Mouse (Mus musculus) forebrain, embryonic 12.5 days (tissue): ENCODE data around the gene Pdgfd. TPM values are rescaled to one million over a fixed set of nuclear protein-coding genes. Genes with fewer than 3 reads are reported as not detected.
A peak's percentile ranks its signal among the peaks of the same experiment; 100 is the strongest.
"Not testable (repeated sequence)": the region's sequence is repeated elsewhere in the genome, so short reads cannot be mapped to it uniquely, and the experiment has no call there.

Source experiments
- ATAC-seq: fragments of 200-750 bp; cut with Nextera tagmentation; 2 replicates; pipeline ENCODE4 v1.8.0; 2017; ENCODE audit warnings: moderate TSS enrichment; ENCODE audit not compliant: low FRiP score
- H3K27ac ChIP-seq: fragments of 300-500 bp; sonication (generic); 2 replicates; pipeline ENCODE4 v1.5.1; 2016; ENCODE audit warnings: mild to moderate bottlenecking
- H3K27me3 ChIP-seq: fragments of 300-500 bp; sonication (generic); 2 replicates; pipeline ENCODE4 v1.6.1; 2016; ENCODE audit warnings: mild to moderate bottlenecking
- H3K36me3 ChIP-seq: fragments of 300-500 bp; sonication (generic); replicated peaks from 2 replicates; pipeline ENCODE4 v1.6.1; 2016; ENCODE audit warnings: mild to moderate bottlenecking
- H3K4me1 ChIP-seq: fragments of 300-500 bp; sonication (generic); 2 replicates; pipeline ENCODE4 v1.6.1; 2016
- H3K4me2 ChIP-seq: fragments of 300-500 bp; sonication (generic); 2 replicates; pipeline ENCODE4 v1.6.1; 2016; ENCODE audit warnings: mild to moderate bottlenecking, moderate library complexity
- H3K4me3 ChIP-seq: fragments of 300-500 bp; sonication (generic); replicated peaks from 2 replicates; pipeline ENCODE4 v1.5.1; 2016; ENCODE audit warnings: mild to moderate bottlenecking
- H3K9ac ChIP-seq: fragments of 300-500 bp; sonication (generic); 2 replicates; pipeline ENCODE4 v1.6.1; 2016; ENCODE audit warnings: mild to moderate bottlenecking
- H3K9me3 ChIP-seq: fragments of 300-500 bp; sonication (generic); 2 replicates; pipeline ENCODE4 v1.6.1; 2016
- WGBS: fragments of 180-500 bp; shearing (Covaris S2); methylation state at CpG from one replicate; pipeline ENCODE4 v1.1.7; 2016; 5-methylcytosine and 5-hydroxymethylcytosine counted together
- polyA plus RNA-seq: library from polyadenylated mRNA; unstranded; fragments of >200 nt; fragmentation: Nextera tagmentation; extraction: Ambion mirVana; gene quantifications from 2 replicates; pipeline ENCODE4 v1.2.1, GENCODE M21; 2016

Gene Pdgfd
- 2.1 and 2.9 TPM in 2 replicates for polyA plus RNA-seq

- Histone ChIP-seq H3K4me2 (peak within 1 kb of the TSS; percentile 75), H3K4me1 (peaks cover 5% of the 10 kb centered on the region; the same call in 1 of the 2 replicates), H3K4me3 (peak within 1 kb of the TSS; percentile 44), H3K27me3 (no peaks in the 10 kb centered on the region), H3K27ac (no peak within 1 kb of the TSS), H3K9me3 (no peaks in the 10 kb centered on the region), H3K9ac (peak within 1 kb of the TSS; percentile 22; the same call in 1 of the 2 replicates), H3K36me3 (no peaks in the 10 kb centered on the region)
- 2% methylated on average over 32 of the region's 32 CpGs for WGBS
- ATAC-seq: peak; percentile 94
Measured at GRCm38 (mm10) chr9:6168391-6169037, at the start of gene Pdgfd. TSS of gene Pdgfd (plus strand) at chr9:6168584.

- WGBS: 53% methylated on average over 3 of the region's 3 CpGs
- Histone ChIP-seq H3K4me1 (peaks cover 5% of the 10 kb centered on the region; the same call in 1 of the 2 replicates), H3K27ac (no peak overlapping the region), H3K27me3 (no peaks in the 10 kb centered on the region), H3K9ac (peak overlapping the region; percentile 22; the same call in 1 of the 2 replicates), H3K9me3 (no peaks in the 10 kb centered on the region), H3K4me3 (peak overlapping the region; percentile 44), H3K36me3 (no peaks in the 10 kb centered on the region), H3K4me2 (peak overlapping the region; percentile 75)
- peak; percentile 55 for ATAC-seq
Measured at GRCm38 (mm10) chr9:6169038-6169431, 651 bp downstream of the Pdgfd start.

- no peaks in the 10 kb centered on the region for H3K36me3 ChIP-seq
- H3K9ac ChIP-seq: no peak overlapping the region
- H3K27ac ChIP-seq: no peak overlapping the region
- no peaks in the 10 kb centered on the region for H3K9me3 ChIP-seq
- no peaks in the 10 kb centered on the region for H3K27me3 ChIP-seq
- ATAC-seq: no peak
- H3K4me3 ChIP-seq: no peak overlapping the region
- peaks cover 5% of the 10 kb centered on the region; the same call in 1 of the 2 replicates for H3K4me1 ChIP-seq
- H3K4me2 ChIP-seq: no peak overlapping the region
- WGBS: 90% methylated on average over 9 of the region's 9 CpGs
Measured at GRCm38 (mm10) chr9:6170962-6171361, 2.6 kb downstream of the Pdgfd start.

DNA sequence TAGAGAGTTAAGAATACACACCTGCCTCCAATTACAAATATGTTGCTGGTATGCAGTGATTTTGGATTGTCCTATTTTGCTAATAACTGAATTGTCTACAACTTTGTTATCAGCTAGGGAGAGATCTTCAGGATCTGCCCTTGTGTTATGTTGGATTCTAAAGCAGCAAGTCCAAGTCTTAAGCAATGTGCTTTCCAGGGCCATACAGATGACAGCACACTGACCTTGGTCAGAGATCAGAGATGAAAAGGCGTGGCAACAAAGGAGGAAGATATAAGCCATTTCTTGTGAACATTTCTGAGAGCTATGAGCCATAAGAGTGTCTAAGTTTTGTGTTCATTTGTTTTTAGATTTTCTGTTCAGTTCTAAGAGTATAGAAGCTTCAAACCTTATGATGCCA, 4.9 kb downstream of the Pdgfd start:
- 78% methylated on average over 1 of the region's 1 CpGs for WGBS
- no peak for ATAC-seq
- Histone ChIP-seq H3K36me3 (no peaks in the 10 kb centered on the region), H3K27ac (no peak overlapping the region), H3K9me3 (no peaks in the 10 kb centered on the region), H3K4me3 (no peak overlapping the region), H3K9ac (no peak overlapping the region), H3K4me1 (peaks cover 5% of the 10 kb centered on the region; the same call in 1 of the 2 replicates), H3K27me3 (no peaks in the 10 kb centered on the region), H3K4me2 (no peak overlapping the region)

GRCm38 (mm10) chr9:6175731-6176130, 7.3 kb downstream of the Pdgfd start:
- no peaks in the 10 kb centered on the region for H3K27me3 ChIP-seq
- no peaks in the 10 kb centered on the region for H3K9me3 ChIP-seq
- H3K27ac ChIP-seq: no peak overlapping the region
- 87% methylated on average over 4 of the region's 4 CpGs for WGBS
- no peak for ATAC-seq
- H3K4me3 ChIP-seq: no peak overlapping the region
- no peaks in the 10 kb centered on the region for H3K4me1 ChIP-seq
- H3K9ac ChIP-seq: no peak overlapping the region
- no peak overlapping the region for H3K4me2 ChIP-seq
- H3K36me3 ChIP-seq: no peaks in the 10 kb centered on the region

GRCm38 (mm10) chr9:6182307-6182923, 14.0 kb downstream of the Pdgfd start:
- no peaks in the 10 kb centered on the region for H3K27me3 ChIP-seq
- 88% methylated on average over 3 of the region's 3 CpGs for WGBS
- H3K4me3 ChIP-seq: no peak overlapping the region
- no peaks in the 10 kb centered on the region for H3K4me1 ChIP-seq
- no peaks in the 10 kb centered on the region for H3K9me3 ChIP-seq
- H3K9ac ChIP-seq: no peak overlapping the region
- ATAC-seq: no peak
- no peak overlapping the region for H3K27ac ChIP-seq
- no peak overlapping the region for H3K4me2 ChIP-seq
- H3K36me3 ChIP-seq: no peaks in the 10 kb centered on the region

DNA sequence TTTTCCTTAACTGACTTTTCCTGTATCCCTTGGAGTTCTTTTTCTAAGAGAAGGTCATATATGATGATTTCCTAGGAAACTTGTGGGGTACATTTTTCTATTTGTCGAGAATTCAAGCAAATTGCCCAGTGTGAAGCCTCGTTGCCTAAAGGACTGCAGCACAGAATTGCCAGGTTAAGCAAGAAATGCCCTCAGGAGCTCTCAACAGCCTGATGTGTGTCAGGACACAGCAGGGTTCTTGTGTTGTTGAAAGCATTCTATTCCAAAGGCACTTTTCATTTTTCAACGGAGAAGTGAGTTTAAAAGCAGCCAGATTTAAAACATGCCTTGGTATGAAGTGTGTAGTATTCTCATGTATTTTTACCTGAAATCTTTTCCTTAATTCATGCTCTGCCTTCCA, 19.6 kb downstream of the Pdgfd start:
- Histone ChIP-seq H3K36me3 (no peaks in the 10 kb centered on the region), H3K27me3 (no peaks in the 10 kb centered on the region), H3K9ac (no peak overlapping the region), H3K4me1 (no peaks in the 10 kb centered on the region), H3K9me3 (no peaks in the 10 kb centered on the region), H3K27ac (no peak overlapping the region), H3K4me3 (no peak overlapping the region), H3K4me2 (no peak overlapping the region)
- ATAC-seq: no peak
- WGBS: 6% methylated on average over 3 of the region's 3 CpGs

DNA sequence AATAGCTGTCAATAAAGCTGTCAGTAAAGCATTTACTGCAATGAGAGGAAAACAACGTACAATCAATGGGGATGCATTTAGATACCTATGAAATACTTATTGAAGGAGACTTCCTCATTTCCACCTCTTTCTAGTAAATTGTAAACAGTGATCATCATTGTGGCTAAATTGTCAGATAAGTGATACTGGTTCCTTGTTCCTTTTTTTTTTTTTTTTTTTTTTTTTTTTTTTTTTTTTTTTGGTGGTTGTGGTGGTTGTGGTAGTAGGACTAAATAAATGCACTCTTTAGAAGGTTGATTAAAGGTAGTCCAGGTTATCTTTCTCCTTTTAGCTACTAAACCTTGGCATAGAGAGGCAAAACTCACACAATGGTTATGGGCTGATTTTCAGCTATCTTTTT, 25.0 kb downstream of the Pdgfd start:
- H3K9ac ChIP-seq: no peak overlapping the region
- WGBS: 32% methylated on average over 1 of the region's 1 CpGs
- H3K27me3 ChIP-seq: no peaks in the 10 kb centered on the region
- H3K9me3 ChIP-seq: no peaks in the 10 kb centered on the region
- ATAC-seq: no peak
- H3K36me3 ChIP-seq: no peaks in the 10 kb centered on the region
- no peak overlapping the region for H3K4me2 ChIP-seq
- no peak overlapping the region for H3K27ac ChIP-seq
- no peaks in the 10 kb centered on the region for H3K4me1 ChIP-seq
- H3K4me3 ChIP-seq: no peak overlapping the region

- Histone ChIP-seq H3K27me3 (no peaks in the 10 kb centered on the region), H3K9me3 (no peaks in the 10 kb centered on the region), H3K4me2 (no peak overlapping the region), H3K36me3 (no peaks in the 10 kb centered on the region), H3K4me3 (no peak overlapping the region), H3K4me1 (no peaks in the 10 kb centered on the region), H3K27ac (no peak overlapping the region), H3K9ac (no peak overlapping the region)
- WGBS: 72% methylated on average over 5 of the region's 5 CpGs
- ATAC-seq: no peak
Measured at GRCm38 (mm10) chr9:6212862-6213261, 44.5 kb downstream of the Pdgfd start.

GRCm38 (mm10) chr9:6217505-6217904, 49.1 kb downstream of the Pdgfd start:
- Histone ChIP-seq H3K4me3 (no peak overlapping the region), H3K4me2 (no peak overlapping the region), H3K4me1 (no peaks in the 10 kb centered on the region), H3K27ac (no peak overlapping the region), H3K9me3 (no peaks in the 10 kb centered on the region), H3K36me3 (no peaks in the 10 kb centered on the region), H3K9ac (no peak overlapping the region), H3K27me3 (no peaks in the 10 kb centered on the region)
- WGBS: 64% methylated on average over 1 of the region's 1 CpGs
- no peak for ATAC-seq

DNA sequence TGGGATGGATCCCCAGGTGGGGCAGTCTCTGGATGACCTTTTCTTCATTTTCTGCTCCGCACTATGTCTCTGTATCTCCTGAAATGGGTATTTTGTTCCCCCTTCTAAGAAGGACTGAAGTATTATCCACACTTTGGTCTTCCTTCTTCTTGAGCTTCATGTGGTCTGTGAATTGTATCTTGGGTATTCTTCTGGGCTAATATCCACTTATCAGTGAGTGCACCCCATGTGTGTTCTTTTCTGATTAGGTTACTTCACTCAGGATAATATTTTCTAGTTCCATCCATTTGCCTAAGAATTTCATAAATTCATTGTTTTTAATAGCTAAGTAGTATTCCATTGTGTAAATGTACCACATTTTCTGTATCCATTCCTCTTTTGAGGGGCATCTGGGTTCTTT, 67.6 kb downstream of the Pdgfd start:
- not testable (repeated sequence) for H3K4me2 ChIP-seq, ATAC-seq, H3K9me3 ChIP-seq, H3K36me3 ChIP-seq, H3K27ac ChIP-seq, H3K27me3 ChIP-seq, H3K9ac ChIP-seq, H3K4me3 ChIP-seq, H3K4me1 ChIP-seq
- 86% methylated on average over 1 of the region's 1 CpGs for WGBS

DNA sequence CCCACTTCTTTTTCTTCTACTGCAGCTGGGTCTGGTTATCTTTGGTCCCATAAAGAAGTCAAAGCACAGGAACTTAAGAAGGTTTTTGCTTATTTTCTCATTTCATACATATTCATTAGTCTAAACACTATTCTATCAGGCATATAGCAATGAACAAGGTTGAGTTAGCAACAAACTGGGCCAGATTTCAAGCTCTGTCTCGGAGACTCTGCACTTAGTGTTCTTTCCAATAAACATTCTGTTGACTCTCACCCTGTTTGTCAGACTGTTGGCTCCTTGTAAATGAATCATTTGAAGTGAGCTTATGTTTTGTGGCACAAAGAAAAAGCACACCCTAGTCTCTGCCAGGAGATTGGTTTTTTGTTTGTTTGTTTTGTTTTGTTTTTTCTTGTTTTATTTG, 81.9 kb downstream of the Pdgfd start:
- no peaks in the 10 kb centered on the region for H3K36me3 ChIP-seq
- H3K9me3 ChIP-seq: no peaks in the 10 kb centered on the region
- H3K4me1 ChIP-seq: no peaks in the 10 kb centered on the region
- no peak overlapping the region for H3K9ac ChIP-seq
- no peak overlapping the region for H3K4me2 ChIP-seq
- 50% methylated on average over 1 of the region's 1 CpGs for WGBS
- no peak for ATAC-seq
- no peak overlapping the region for H3K27ac ChIP-seq
- H3K4me3 ChIP-seq: no peak overlapping the region
- no peaks in the 10 kb centered on the region for H3K27me3 ChIP-seq

- no peak overlapping the region for H3K27ac ChIP-seq
- H3K4me3 ChIP-seq: no peak overlapping the region
- H3K4me2 ChIP-seq: no peak overlapping the region
- ATAC-seq: no peak
- no peak overlapping the region for H3K9ac ChIP-seq
- no peaks in the 10 kb centered on the region for H3K4me1 ChIP-seq
- H3K9me3 ChIP-seq: no peaks in the 10 kb centered on the region
- no peaks in the 10 kb centered on the region for H3K27me3 ChIP-seq
- 74% methylated on average over 2 of the region's 2 CpGs for WGBS
- no peaks in the 10 kb centered on the region for H3K36me3 ChIP-seq
Measured at GRCm38 (mm10) chr9:6251990-6252389, 83.6 kb downstream of the Pdgfd start.
